Mouse (Mus musculus): Measurements from ENCODE around the gene Bcar3. TPM values are rescaled to one million over a fixed set of nuclear protein-coding genes. Genes with fewer than 3 reads are reported as not detected.

Bcar3 gene
- polyA plus RNA-seq, 1 experiment from 2014 or later, result 4.4 TPM

DNA sequence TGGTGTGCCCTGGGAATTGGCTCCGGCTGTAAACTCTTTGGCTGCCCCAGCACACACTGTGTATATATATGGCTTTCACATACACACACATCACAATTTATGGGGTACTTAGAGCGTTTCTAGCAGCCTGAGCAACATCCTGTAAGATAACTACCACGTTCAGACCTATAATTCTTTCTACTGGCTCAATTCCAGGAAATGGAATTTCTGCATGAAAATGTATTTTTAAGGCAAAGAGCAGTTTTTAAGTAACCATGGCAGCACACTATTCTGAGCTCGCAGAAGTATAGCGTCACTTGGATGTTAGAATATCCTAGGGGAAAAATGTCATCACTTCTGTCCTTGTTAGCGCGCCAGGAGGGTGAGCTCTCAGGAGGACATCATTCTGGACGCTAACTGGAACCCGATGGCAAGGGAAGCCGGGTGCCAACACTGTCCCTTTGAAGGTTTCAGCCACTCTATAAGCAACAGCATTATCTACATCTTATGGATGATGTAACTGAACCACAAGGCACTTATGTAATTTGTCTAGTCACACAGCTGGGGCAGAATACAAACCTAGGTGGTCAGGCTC lies 212.5 kb downstream of the Bcar3 start:
- Histone ChIP-seq H3K27me3 (ENCODE audit: control insufficient read depth, insufficient read depth, low read length) (no peaks in the 10 kb centered on the region), H3K9me3 (ENCODE audit: control insufficient read depth, low read length) (no peaks in the 10 kb centered on the region), H3K27ac (ENCODE audit: low read depth, low read length) (peak overlapping the region; percentile 64; the same call in 1 of the 2 replicates), H3K4me3 (ENCODE audit: low read depth, low read length) (no peak overlapping the region), H3K4me1 (ENCODE audit: control insufficient read depth, insufficient read depth, low read length) (no peaks in the 10 kb centered on the region), H3K9ac (replicated peaks; ENCODE audit: low read depth, low read length) (no peak overlapping the region), H3K36me3 (ENCODE audit: control insufficient read depth, insufficient read depth, low read length) (no peaks in the 10 kb centered on the region), H3K4me2 (ENCODE audit: low read depth, low read length) (peak overlapping the region; percentile 1; the same call in 1 of the 2 replicates)
- peak; percentile 77; the same call in 1 of the 2 replicates for ATAC-seq (ENCODE audit: low read depth)
- 44% methylated on average over 10 of the region's 10 CpGs for WGBS

DNA sequence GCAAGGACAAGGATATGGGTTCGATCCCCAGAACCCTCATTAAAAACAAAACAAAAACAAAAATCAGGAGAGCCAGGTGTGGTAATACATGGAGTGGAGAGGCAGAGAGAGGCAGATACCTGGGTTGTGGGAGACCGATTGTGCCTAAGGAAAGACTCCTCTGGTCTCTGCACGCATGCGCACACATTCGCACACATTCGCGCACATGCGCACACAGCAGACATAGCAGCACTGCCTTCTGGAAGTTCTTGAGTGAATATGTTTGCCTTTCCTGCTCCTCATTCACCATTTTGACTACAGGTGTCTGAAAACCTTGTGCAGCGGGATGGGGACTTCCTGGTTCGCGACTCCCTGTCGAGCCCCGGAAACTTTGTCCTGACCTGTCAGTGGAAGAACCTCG lies 213.9 kb downstream of the Bcar3 start:
- Histone ChIP-seq H3K9me3 (ENCODE audit: control insufficient read depth, low read length) (no peaks in the 10 kb centered on the region), H3K4me2 (ENCODE audit: low read depth, low read length) (no peak overlapping the region), H3K36me3 (ENCODE audit: control insufficient read depth, insufficient read depth, low read length) (no peaks in the 10 kb centered on the region), H3K27me3 (ENCODE audit: control insufficient read depth, insufficient read depth, low read length) (no peaks in the 10 kb centered on the region), H3K27ac (ENCODE audit: low read depth, low read length) (no peak overlapping the region), H3K4me1 (ENCODE audit: control insufficient read depth, insufficient read depth, low read length) (no peaks in the 10 kb centered on the region), H3K4me3 (ENCODE audit: low read depth, low read length) (no peak overlapping the region), H3K9ac (replicated peaks; ENCODE audit: low read depth, low read length) (no peak overlapping the region)
- 98% methylated on average over 14 of the region's 14 CpGs for WGBS
- ATAC-seq (ENCODE audit: low read depth), result no peak

DNA sequence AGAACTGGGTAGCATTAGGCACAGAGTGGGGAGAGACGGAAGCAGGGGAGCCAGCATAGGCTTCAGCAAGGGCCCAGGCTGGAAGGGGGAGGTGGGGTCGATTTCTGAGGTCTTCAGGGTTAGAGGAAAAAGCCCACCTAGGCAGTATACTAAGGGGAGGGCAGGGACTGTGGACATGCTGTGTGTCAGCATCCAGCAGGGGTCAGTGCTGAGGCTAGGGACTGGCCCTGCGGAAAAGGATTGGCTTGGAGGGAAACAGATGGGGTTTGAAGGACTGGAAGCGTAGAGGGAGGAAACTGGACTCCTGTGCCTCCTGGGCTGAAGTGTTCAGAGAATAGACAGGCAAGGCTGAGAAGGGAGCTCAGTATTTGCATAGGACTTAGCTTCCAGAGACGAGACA lies 215.1 kb downstream of the Bcar3 start:
- peak; percentile 48; the same call in 1 of the 2 replicates for ATAC-seq (ENCODE audit: low read depth)
- Histone ChIP-seq H3K4me1 (ENCODE audit: control insufficient read depth, insufficient read depth, low read length) (no peaks in the 10 kb centered on the region), H3K9ac (replicated peaks; ENCODE audit: low read depth, low read length) (no peak overlapping the region), H3K9me3 (ENCODE audit: control insufficient read depth, low read length) (no peaks in the 10 kb centered on the region), H3K36me3 (ENCODE audit: control insufficient read depth, insufficient read depth, low read length) (no peaks in the 10 kb centered on the region), H3K27me3 (ENCODE audit: control insufficient read depth, insufficient read depth, low read length) (no peaks in the 10 kb centered on the region), H3K27ac (ENCODE audit: low read depth, low read length) (peak overlapping the region; percentile 44), H3K4me2 (ENCODE audit: low read depth, low read length) (no peak overlapping the region), H3K4me3 (ENCODE audit: low read depth, low read length) (no peak overlapping the region)
- 43% methylated on average over 5 of the region's 5 CpGs for WGBS

DNA sequence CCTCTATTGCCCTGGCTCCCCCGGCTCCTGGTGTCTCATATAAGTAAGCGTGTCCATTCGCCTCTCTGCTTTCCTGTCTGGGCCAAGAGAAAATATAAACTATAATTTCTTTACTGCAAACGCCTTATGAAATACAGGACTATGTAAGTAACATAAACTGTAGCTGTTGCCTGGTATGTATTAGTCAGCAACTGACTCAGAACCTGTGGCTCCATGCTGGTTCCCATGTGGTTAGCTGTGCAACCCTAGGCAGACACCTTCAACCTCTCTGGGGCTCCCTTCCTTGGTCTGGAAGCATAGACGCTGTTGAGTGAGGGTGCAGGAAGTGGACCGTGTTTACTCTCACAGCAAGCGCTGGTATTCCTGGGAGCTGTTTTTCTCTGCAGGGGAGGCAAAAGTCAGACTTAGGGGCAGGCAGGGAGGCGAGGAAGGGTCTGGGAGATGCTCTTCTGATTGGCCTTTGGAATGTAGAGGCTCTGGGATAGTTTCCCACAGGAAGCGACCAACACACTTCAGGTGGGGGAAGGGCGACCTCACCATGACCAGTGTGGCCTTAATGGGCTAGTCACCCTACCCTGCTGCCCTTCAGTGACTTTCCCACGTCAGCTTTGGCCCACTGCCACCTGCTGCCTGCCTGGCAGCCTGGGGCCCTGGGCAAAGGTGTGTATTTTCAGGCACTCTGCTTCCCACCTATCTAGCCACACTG lies 215.8 kb downstream of the Bcar3 start:
- Histone ChIP-seq H3K9me3 (ENCODE audit: control insufficient read depth, low read length) (no peaks in the 10 kb centered on the region), H3K4me2 (ENCODE audit: low read depth, low read length) (no peak overlapping the region)

DNA sequence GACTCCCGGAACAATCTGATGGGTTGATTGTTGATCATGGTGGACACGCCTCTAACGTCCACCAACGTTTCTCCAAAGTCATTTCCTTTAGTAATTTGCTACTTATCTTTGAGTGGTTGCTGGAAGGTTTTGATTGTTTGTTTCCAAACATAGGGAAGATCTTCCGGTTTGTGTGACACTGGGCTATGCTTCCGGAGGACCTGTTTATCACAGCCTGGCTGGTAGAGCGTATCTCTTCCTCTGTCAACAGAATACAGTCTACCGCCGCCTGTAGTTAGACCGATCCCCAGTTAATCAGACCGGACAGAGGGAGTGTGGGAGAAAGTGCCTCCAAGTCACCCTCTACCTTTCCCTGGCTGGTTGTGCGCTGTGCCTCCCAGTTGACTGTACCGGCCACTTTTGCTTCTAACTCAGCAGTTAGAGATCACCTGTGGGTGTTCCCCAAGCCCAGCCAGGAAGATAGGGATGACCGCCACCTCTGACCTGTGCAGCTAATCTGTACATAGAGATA lies 216.4 kb downstream of the Bcar3 start:
- H3K4me2 ChIP-seq (ENCODE audit: low read depth, low read length), result no peak overlapping the region
- no peak for ATAC-seq (ENCODE audit: low read depth)
- H3K9ac ChIP-seq (replicated peaks; ENCODE audit: low read depth, low read length), result no peak overlapping the region
- H3K4me1 ChIP-seq (ENCODE audit: control insufficient read depth, insufficient read depth, low read length), result no peaks in the 10 kb centered on the region
- no peak overlapping the region for H3K27ac ChIP-seq (ENCODE audit: low read depth, low read length)
- no peak overlapping the region for H3K4me3 ChIP-seq (ENCODE audit: low read depth, low read length)
- H3K27me3 ChIP-seq (ENCODE audit: control insufficient read depth, insufficient read depth, low read length), result no peaks in the 10 kb centered on the region
- no peaks in the 10 kb centered on the region for H3K36me3 ChIP-seq (ENCODE audit: control insufficient read depth, insufficient read depth, low read length)
- 85% methylated on average over 14 of the region's 14 CpGs for WGBS
- no peaks in the 10 kb centered on the region for H3K9me3 ChIP-seq (ENCODE audit: control insufficient read depth, low read length)

More for the DNA sequence above, 215.8 kb downstream of the Bcar3 start:
- Histone ChIP-seq H3K27ac (ENCODE audit: low read depth, low read length) (peak overlapping the region; percentile 44), H3K27me3 (ENCODE audit: control insufficient read depth, insufficient read depth, low read length) (no peaks in the 10 kb centered on the region), H3K36me3 (ENCODE audit: control insufficient read depth, insufficient read depth, low read length) (no peaks in the 10 kb centered on the region), H3K4me1 (ENCODE audit: control insufficient read depth, insufficient read depth, low read length) (no peaks in the 10 kb centered on the region), H3K4me3 (ENCODE audit: low read depth, low read length) (no peak overlapping the region), H3K9ac (replicated peaks; ENCODE audit: low read depth, low read length) (no peak overlapping the region)
- 67% methylated on average over 11 of the region's 11 CpGs for WGBS
- no peak for ATAC-seq (ENCODE audit: low read depth)

DNA sequence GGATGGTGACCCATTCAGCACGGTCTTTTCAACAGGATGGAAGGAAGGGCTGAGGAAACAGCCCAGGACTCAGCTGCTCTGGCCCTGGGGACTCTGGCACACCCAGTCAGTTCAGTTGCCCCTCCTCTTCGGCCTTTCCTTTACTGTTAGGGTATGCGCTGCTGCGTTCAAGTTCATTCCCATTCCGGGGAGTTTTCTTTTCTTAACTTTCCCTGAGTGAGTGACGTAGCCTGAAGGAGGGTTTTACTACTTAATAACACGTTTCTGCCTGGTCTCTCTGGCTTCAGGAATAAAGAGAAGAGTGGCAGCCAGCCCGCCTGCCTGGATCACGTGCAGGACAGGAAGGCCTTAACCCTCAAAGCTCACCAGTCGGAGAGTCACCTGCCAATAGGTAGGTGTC lies 217.0 kb downstream of the Bcar3 start:
- H3K4me2 ChIP-seq (ENCODE audit: low read depth, low read length), result no peak overlapping the region
- no peak overlapping the region for H3K4me3 ChIP-seq (ENCODE audit: low read depth, low read length)
- 70% methylated on average over 10 of the region's 10 CpGs for WGBS
- ATAC-seq (ENCODE audit: low read depth), result no peak
- H3K4me1 ChIP-seq (ENCODE audit: control insufficient read depth, insufficient read depth, low read length), result no peaks in the 10 kb centered on the region
- H3K27me3 ChIP-seq (ENCODE audit: control insufficient read depth, insufficient read depth, low read length), result no peaks in the 10 kb centered on the region
- no peak overlapping the region for H3K27ac ChIP-seq (ENCODE audit: low read depth, low read length)
- H3K9me3 ChIP-seq (ENCODE audit: control insufficient read depth, low read length), result no peaks in the 10 kb centered on the region
- H3K36me3 ChIP-seq (ENCODE audit: control insufficient read depth, insufficient read depth, low read length), result no peaks in the 10 kb centered on the region
- H3K9ac ChIP-seq (replicated peaks; ENCODE audit: low read depth, low read length), result no peak overlapping the region

DNA sequence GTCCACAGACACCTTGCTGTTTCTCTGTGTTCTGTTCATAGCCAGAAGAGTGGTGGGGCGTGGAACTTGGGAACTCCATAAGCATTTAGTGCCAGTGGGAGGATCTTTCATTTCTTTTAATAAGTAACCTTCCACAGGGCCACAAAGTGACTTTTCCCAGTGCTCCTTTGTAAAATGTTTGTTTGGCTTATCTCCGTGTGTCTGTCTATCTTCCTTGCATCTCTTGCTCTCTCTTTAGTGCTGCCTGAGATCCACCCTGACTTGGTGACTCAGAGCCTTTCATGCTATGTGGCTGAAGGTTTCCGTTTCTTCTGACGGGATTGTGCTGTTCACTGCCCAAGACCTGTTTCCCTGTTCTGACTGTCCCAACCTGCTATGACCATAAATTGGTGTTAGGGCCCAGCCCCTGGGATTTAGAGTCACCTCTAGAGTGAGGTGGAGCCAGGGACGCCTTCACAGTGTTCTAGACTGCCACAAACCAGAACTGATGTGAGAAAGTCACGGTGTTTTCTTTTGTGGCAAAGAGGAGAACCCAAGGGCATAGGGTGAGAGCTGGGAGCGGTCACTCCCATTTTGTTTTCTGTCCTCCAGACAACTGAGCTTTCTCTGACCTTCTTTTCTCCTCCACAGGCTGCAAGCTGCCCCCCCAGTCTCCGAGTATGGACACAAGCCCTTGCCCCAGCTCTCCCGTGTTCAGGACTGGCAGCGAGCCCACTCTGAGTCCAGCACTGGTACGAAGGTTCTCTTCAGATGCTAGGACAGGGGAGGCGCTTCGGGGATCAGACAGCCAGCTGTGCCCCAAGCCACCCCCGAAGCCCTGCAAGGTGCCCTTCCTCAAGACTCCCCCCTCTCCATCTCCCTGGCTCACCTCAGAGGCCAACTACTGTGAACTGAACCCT lies 218.0 kb downstream of the Bcar3 start:
- Histone ChIP-seq H3K9ac (replicated peaks; ENCODE audit: low read depth, low read length) (no peak overlapping the region), H3K4me3 (ENCODE audit: low read depth, low read length) (no peak overlapping the region), H3K36me3 (ENCODE audit: control insufficient read depth, insufficient read depth, low read length) (no peaks in the 10 kb centered on the region), H3K9me3 (ENCODE audit: control insufficient read depth, low read length) (no peaks in the 10 kb centered on the region), H3K27ac (ENCODE audit: low read depth, low read length) (no peak overlapping the region), H3K4me2 (ENCODE audit: low read depth, low read length) (no peak overlapping the region), H3K4me1 (ENCODE audit: control insufficient read depth, insufficient read depth, low read length) (peaks cover 3% of the 10 kb centered on the region; the same call in 1 of the 2 replicates), H3K27me3 (ENCODE audit: control insufficient read depth, insufficient read depth, low read length) (no peaks in the 10 kb centered on the region)
- no peak for ATAC-seq (ENCODE audit: low read depth)
- 90% methylated on average over 14 of the region's 14 CpGs for WGBS

DNA sequence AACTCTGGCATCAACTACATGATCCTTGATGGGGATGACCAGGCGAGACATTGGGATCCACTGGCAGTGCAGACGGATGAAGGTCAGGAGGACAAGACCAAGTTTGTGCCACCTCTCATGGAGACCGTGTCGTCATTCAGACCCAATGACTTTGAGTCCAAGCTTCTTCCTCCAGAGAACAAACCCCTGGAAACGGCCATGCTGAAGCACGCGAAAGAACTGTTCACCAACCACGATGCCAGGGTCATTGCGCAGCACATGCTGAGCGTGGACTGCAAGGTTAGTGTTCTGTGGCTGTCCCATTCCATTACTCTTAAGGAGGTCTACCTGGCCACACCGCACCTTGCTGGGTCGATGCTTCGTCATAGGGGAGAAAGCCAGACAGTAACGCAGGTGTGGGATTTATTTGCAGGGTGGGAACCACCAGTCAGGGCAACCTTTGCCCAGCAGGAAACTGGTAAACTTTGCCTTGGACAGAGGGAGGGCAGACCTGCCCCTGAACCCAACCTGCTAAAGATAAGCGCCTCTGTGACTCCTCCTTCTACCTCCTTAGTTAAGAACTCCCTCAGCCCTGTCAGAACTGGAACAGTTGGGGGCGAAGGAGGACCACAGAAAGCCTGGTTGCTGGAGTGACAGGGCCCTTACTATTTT lies 218.9 kb downstream of the Bcar3 start:
- Histone ChIP-seq H3K27me3 (ENCODE audit: control insufficient read depth, insufficient read depth, low read length) (no peaks in the 10 kb centered on the region), H3K4me2 (ENCODE audit: low read depth, low read length) (no peak overlapping the region), H3K9me3 (ENCODE audit: control insufficient read depth, low read length) (no peaks in the 10 kb centered on the region), H3K36me3 (ENCODE audit: control insufficient read depth, insufficient read depth, low read length) (no peaks in the 10 kb centered on the region), H3K27ac (ENCODE audit: low read depth, low read length) (no peak overlapping the region), H3K9ac (replicated peaks; ENCODE audit: low read depth, low read length) (no peak overlapping the region), H3K4me1 (ENCODE audit: control insufficient read depth, insufficient read depth, low read length) (peaks cover 12% of the 10 kb centered on the region), H3K4me3 (ENCODE audit: low read depth, low read length) (no peak overlapping the region)
- ATAC-seq (ENCODE audit: low read depth), result no peak
- 94% methylated on average over 16 of the region's 16 CpGs for WGBS
